Comparison of ENCODE assay signal across 8 mouse cellular contexts in genomic region chr2:110362432-110363283, GRCm38 (mm10). TPM values are rescaled to one million over a fixed set of nuclear protein-coding genes. Genes with fewer than 3 reads are reported as not detected.
A peak's percentile ranks its signal among the peaks of the same experiment; 100 is the strongest.
DNase-seq lines count a peak whose midpoint lies in the region; ATAC-seq and TF ChIP-seq lines count a peak whose summit lies in the region.

Fibin (minus strand) TSS chr2:110363183.

- TF ChIP-seq CTCF in ES-Bruce4 (IDR thresholded peaks at IDR 0.05; ENCODE audit: low read depth, low read length): peak; percentile 37
- peak; percentile 57 for TF ChIP-seq CTCF in lung, postnatal 0 days (IDR thresholded peaks at IDR 0.05)

- TF ChIP-seq EP300 in ES-Bruce4 (IDR thresholded peaks at IDR 0.05; ENCODE audit: insufficient read depth, low read depth, low read length): no peak
- no peak for TF ChIP-seq EP300 in lung, postnatal 0 days (IDR thresholded peaks at IDR 0.05)

- peak within 1 kb of the TSS; percentile 92 for H3K4me2 ChIP-seq in hindbrain, embryonic 14.5 days (replicated peaks)
- H3K4me2 ChIP-seq in lung, postnatal 0 days (replicated peaks; ENCODE audit: low read depth, low read length): peak within 1 kb of the TSS; percentile 47

- 2% methylated on average over 33 of the region's 33 CpGs for WGBS in hindbrain, embryonic 14.5 days
- WGBS in lung, postnatal 0 days: 4% methylated on average over 33 of the region's 33 CpGs

- H3K9me3 ChIP-seq in ES-Bruce4 (replicated peaks; ENCODE audit: control insufficient read depth, insufficient read depth, low read length, poor library complexity, severe bottlenecking): no peaks in the 10 kb centered on the region
- H3K9me3 ChIP-seq in hindbrain, embryonic 14.5 days (ENCODE audit: control insufficient read depth, low read length): no peaks in the 10 kb centered on the region
- H3K9me3 ChIP-seq in lung, postnatal 0 days (ENCODE audit: low read length): no peaks in the 10 kb centered on the region

- H3K27ac ChIP-seq in ES-Bruce4 (ENCODE audit: insufficient read depth, low read length): no peak within 1 kb of the TSS
- H3K27ac ChIP-seq in hindbrain, embryonic 14.5 days: no peak within 1 kb of the TSS; the same call in 1 of the 2 replicates
- peak within 1 kb of the TSS; percentile 87 for H3K27ac ChIP-seq in lung, postnatal 0 days (ENCODE audit: low read length)

- no peak for TF ChIP-seq POLR2A in ES-Bruce4 (IDR thresholded peaks at IDR 0.05; ENCODE audit: insufficient read depth, low read length)

- H3K4me1 ChIP-seq in ES-Bruce4 (ENCODE audit: control insufficient read depth, insufficient read depth, low read length): no peaks in the 10 kb centered on the region
- H3K4me1 ChIP-seq in hindbrain, embryonic 14.5 days (replicated peaks; ENCODE audit: control insufficient read depth, insufficient read depth, low read length): peaks cover 6% of the 10 kb centered on the region
- no peaks in the 10 kb centered on the region for H3K4me1 ChIP-seq in lung, postnatal 0 days (ENCODE audit: insufficient read depth, low read depth, low read length)

- no peaks in the 10 kb centered on the region for H3K27me3 ChIP-seq in ES-Bruce4 (ENCODE audit: control insufficient read depth, insufficient read depth, low read length, poor library complexity, severe bottlenecking)
- peaks cover 8% of the 10 kb centered on the region; the same call in 1 of the 2 replicates for H3K27me3 ChIP-seq in hindbrain, embryonic 14.5 days (ENCODE audit: control insufficient read depth, insufficient read depth, low read length)
- no peaks in the 10 kb centered on the region for H3K27me3 ChIP-seq in lung, postnatal 0 days (replicated peaks; ENCODE audit: insufficient read depth, low read length)

- H3K4me3 ChIP-seq in ES-Bruce4 (ENCODE audit: low read depth, low read length): peak within 1 kb of the TSS; percentile 22
- peak within 1 kb of the TSS; percentile 50 for H3K4me3 ChIP-seq in hindbrain, embryonic 14.5 days (replicated peaks; ENCODE audit: low read length)
- H3K4me3 ChIP-seq in lung, postnatal 0 days (ENCODE audit: low read depth, low read length): peak within 1 kb of the TSS; percentile 50

- peak; percentile 11 for DNase-seq in cerebellum, postnatal 36 days
- DNase-seq in gastrocnemius, adult 18-20 months (ENCODE audit: low spot score): peak; percentile 73
- DNase-seq in hindbrain, embryonic 14.5 days (ENCODE audit: low spot score): peak; percentile 45
- DNase-seq in layer of hippocampus, postnatal 36 days: peak; percentile 54
- DNase-seq in lung, postnatal 0 days (ENCODE audit: low spot score): peak; percentile 72
- peak; percentile 45 for DNase-seq in right cerebral cortex, adult 18-20 months
- DNase-seq in thymus, postnatal 14 days: no peak

- peak; percentile 88 for ATAC-seq in hindbrain, embryonic 14.5 days (ENCODE audit: low FRiP score)
- ATAC-seq in lung, postnatal 0 days: peak; percentile 78

- no peaks in the 10 kb centered on the region for H3K36me3 ChIP-seq in ES-Bruce4 (ENCODE audit: control insufficient read depth, insufficient read depth, low read length, poor library complexity, severe bottlenecking)
- no peaks in the 10 kb centered on the region for H3K36me3 ChIP-seq in hindbrain, embryonic 14.5 days (replicated peaks; ENCODE audit: control insufficient read depth, insufficient read depth)
- H3K36me3 ChIP-seq in lung, postnatal 0 days (ENCODE audit: insufficient read depth, low read length): no peaks in the 10 kb centered on the region

- no peak within 1 kb of the TSS for H3K9ac ChIP-seq in ES-Bruce4 (ENCODE audit: low read depth, poor library complexity, severe bottlenecking)
- H3K9ac ChIP-seq in hindbrain, embryonic 14.5 days: peak within 1 kb of the TSS; percentile 74
- H3K9ac ChIP-seq in lung, postnatal 0 days (replicated peaks; ENCODE audit: low read depth): peak within 1 kb of the TSS; percentile 36

RNA-seq across cellular contexts. Expression of gene Fibin, which starts in this region (rescaled TPM):
- not detected in 2 replicates for polyA plus RNA-seq in ES-Bruce4 (2011; ENCODE audit: insufficient read depth, insufficient read length, low read depth, missing spikeins)
- 10 to 100 TPM in 1 of 2 experiments, 1 to 10 TPM in 1; 7.8 to 12.6 TPM for total RNA-seq in gastrocnemius, adult 18-20 months (2021)
- polyA plus RNA-seq in hindbrain, embryonic 14.5 days (2014; fragmentation: Nextera tagmentation; extraction: Ambion mirVana): 6.6 and 8.8 TPM in 2 replicates
- total RNA-seq in layer of hippocampus, postnatal 36 days (2021): 1 to 10 TPM; 3.1 to 4.3 TPM
- polyA plus RNA-seq in lung, postnatal 0 days (2015; fragmentation: Nextera tagmentation; extraction: Ambion mirVana): 73.1 and 76.2 TPM in 2 replicates
